Mouse (Mus musculus): ENCODE results near the gene Tmem184b. TPM values are rescaled to one million over a fixed set of nuclear protein-coding genes. Genes with fewer than 3 reads are reported as not detected.
A peak's percentile ranks its signal among the peaks of the same experiment; 100 is the strongest.

Gene Tmem184b
- polyA plus RNA-seq, 1 experiment from 2014 or later, result 43.1 TPM

DNA sequence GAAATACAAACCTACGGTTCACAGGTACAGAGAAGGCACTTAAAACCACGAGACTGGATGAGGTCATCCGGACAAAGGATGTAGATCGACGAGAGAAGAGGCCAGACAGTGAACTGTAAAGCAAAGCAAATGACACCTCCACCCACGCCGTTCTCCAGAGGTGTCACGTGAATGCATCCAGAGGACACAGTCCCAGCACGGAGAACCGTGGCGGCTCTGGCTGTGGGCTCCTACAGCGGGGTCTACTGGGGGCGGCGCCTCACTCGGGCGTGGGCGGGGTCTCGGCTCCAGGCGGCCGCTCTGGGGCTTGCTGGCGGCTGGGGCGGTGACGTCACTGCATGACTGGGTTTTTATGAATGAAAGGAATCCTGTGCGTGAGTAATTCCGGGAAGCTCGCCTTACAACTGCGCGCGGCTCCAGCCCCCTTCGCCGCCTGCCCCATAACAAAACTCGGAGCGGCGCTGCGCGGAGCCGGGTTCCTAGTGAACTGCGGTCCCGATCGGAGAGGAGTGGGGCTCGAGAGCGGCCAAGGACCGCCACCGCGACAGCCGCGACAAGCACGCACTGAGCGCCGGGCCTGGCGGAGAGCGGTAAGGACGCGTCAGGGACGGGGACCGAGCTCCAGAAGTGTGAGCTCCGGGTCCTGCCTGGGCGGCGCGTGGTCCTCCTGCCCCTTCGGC, 56.1 kb downstream of the Tmem184b start:
- peak; percentile 90 for ATAC-seq (ENCODE audit: low FRiP score)

GRCm38 (mm10) chr15:79346051-79346793, 57.1 kb downstream of the Tmem184b start, which contains the start of gene Maff:
Gene Maff, plus strand, starts transcription at chr15:79346621.
- H3K4me1 ChIP-seq, result peaks cover 19% of the 10 kb centered on the region
- no peak for ATAC-seq (ENCODE audit: low FRiP score)
- 53% methylated on average over 8 of the region's 8 CpGs for WGBS
- peak within 1 kb of the TSS; percentile 97 for H3K4me2 ChIP-seq
- no peaks in the 10 kb centered on the region for H3K36me3 ChIP-seq
- H3K27me3 ChIP-seq (replicated peaks), result peaks cover 13% of the 10 kb centered on the region
- peak within 1 kb of the TSS; percentile 75 for H3K9ac ChIP-seq (replicated peaks)
- no peaks in the 10 kb centered on the region for H3K9me3 ChIP-seq (replicated peaks)
- H3K27ac ChIP-seq (replicated peaks), result peak within 1 kb of the TSS; percentile 85
- peak within 1 kb of the TSS; percentile 85 for H3K4me3 ChIP-seq (replicated peaks)

More for the DNA sequence above, 56.1 kb downstream of the Tmem184b start:
- Histone ChIP-seq H3K27ac (replicated peaks) (peak overlapping the region; percentile 85), H3K4me2 (peak overlapping the region; percentile 97), H3K27me3 (replicated peaks) (peaks cover 13% of the 10 kb centered on the region), H3K9ac (replicated peaks) (peak overlapping the region; percentile 75), H3K4me3 (replicated peaks) (peak overlapping the region; percentile 85), H3K36me3 (no peaks in the 10 kb centered on the region), H3K4me1 (peaks cover 24% of the 10 kb centered on the region), H3K9me3 (replicated peaks) (no peaks in the 10 kb centered on the region)
- under 1% methylated on average over 52 of the region's 61 CpGs for WGBS

DNA sequence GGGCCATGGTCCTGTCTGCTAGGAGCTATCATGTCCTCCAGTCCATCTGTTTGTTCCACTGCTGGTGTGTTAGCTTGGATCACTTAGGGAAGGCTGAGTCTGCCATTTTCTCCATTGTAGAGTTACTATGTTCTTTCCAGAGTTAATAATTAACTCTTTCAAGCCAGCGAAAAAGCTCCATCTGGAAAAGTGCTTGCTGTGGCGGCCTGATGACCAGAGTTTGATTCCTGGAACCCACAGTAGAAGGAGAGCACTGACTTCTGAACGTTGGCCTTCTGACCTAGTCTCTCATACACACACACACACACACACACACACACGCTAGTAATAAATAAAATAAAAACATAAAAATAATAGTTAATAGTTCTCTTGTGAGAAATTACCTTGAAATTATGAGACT, 58.7 kb downstream of the Tmem184b start:
- Histone ChIP-seq H3K4me1 (peaks cover 17% of the 10 kb centered on the region), H3K36me3 (no peaks in the 10 kb centered on the region), H3K4me2 (no peak overlapping the region), H3K27ac (replicated peaks) (no peak overlapping the region), H3K9me3 (replicated peaks) (no peaks in the 10 kb centered on the region), H3K4me3 (replicated peaks) (no peak overlapping the region), H3K9ac (replicated peaks) (no peak overlapping the region), H3K27me3 (replicated peaks) (peaks cover 9% of the 10 kb centered on the region)
- WGBS, result 53% methylated on average over 4 of the region's 4 CpGs
- ATAC-seq (ENCODE audit: low FRiP score), result no peak

- ATAC-seq (ENCODE audit: low FRiP score), result no peak
- Histone ChIP-seq H3K9me3 (replicated peaks) (no peaks in the 10 kb centered on the region), H3K27ac (replicated peaks) (no peak overlapping the region), H3K9ac (replicated peaks) (no peak overlapping the region), H3K36me3 (no peaks in the 10 kb centered on the region), H3K4me3 (replicated peaks) (no peak overlapping the region), H3K27me3 (replicated peaks) (no peaks in the 10 kb centered on the region), H3K4me2 (no peak overlapping the region), H3K4me1 (peaks cover 3% of the 10 kb centered on the region)
- WGBS, result 76% methylated on average over 6 of the region's 6 CpGs
Measured at GRCm38 (mm10) chr15:79342641-79343337, 60.6 kb downstream of the Tmem184b start.

DNA sequence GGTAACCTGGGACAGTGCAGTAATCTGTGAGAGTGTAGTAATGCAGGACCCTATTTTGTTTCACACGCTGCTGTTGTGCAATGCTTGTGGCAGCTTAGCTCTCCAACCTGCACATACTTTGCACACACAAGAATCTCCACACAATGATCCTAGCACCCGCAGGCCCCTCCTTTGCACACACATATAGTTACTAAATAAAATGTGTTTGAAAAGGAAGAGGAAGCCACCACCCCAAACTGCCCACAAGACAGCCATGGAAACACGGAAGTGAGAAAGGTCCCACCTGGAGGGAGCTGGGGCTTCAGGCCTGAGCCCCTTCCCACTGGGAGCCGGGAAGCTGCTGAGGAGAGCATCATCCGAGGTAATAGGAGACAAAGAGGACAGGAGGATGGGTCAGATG, 64.4 kb downstream of the Tmem184b start:
- H3K9me3 ChIP-seq (replicated peaks), result no peaks in the 10 kb centered on the region
- WGBS, result 76% methylated on average over 5 of the region's 5 CpGs
- no peak overlapping the region for H3K4me2 ChIP-seq
- no peak for ATAC-seq (ENCODE audit: low FRiP score)
- H3K27me3 ChIP-seq (replicated peaks), result no peaks in the 10 kb centered on the region
- no peak overlapping the region for H3K9ac ChIP-seq (replicated peaks)
- no peaks in the 10 kb centered on the region for H3K36me3 ChIP-seq
- H3K4me3 ChIP-seq (replicated peaks), result no peak overlapping the region
- H3K4me1 ChIP-seq, result no peaks in the 10 kb centered on the region
- H3K27ac ChIP-seq (replicated peaks), result no peak overlapping the region

GRCm38 (mm10) chr15:79335061-79335655, 68.2 kb downstream of the Tmem184b start:
- Histone ChIP-seq H3K9me3 (replicated peaks) (no peaks in the 10 kb centered on the region), H3K4me2 (no peak overlapping the region), H3K9ac (replicated peaks) (no peak overlapping the region), H3K4me1 (no peaks in the 10 kb centered on the region), H3K36me3 (no peaks in the 10 kb centered on the region), H3K4me3 (replicated peaks) (no peak overlapping the region), H3K27ac (replicated peaks) (no peak overlapping the region), H3K27me3 (replicated peaks) (no peaks in the 10 kb centered on the region)
- WGBS, result 61% methylated on average over 7 of the region's 7 CpGs
- ATAC-seq (ENCODE audit: low FRiP score), result no peak

GRCm38 (mm10) chr15:79333409-79333808, 70.0 kb downstream of the Tmem184b start:
- no peak overlapping the region for H3K4me3 ChIP-seq (replicated peaks)
- 75% methylated on average over 4 of the region's 4 CpGs for WGBS
- no peak overlapping the region for H3K9ac ChIP-seq (replicated peaks)
- H3K9me3 ChIP-seq (replicated peaks), result no peaks in the 10 kb centered on the region
- H3K4me1 ChIP-seq, result peaks cover 6% of the 10 kb centered on the region; the same call in 1 of the 2 replicates
- H3K27ac ChIP-seq (replicated peaks), result no peak overlapping the region
- ATAC-seq (ENCODE audit: low FRiP score), result no peak
- H3K36me3 ChIP-seq, result no peaks in the 10 kb centered on the region
- H3K4me2 ChIP-seq, result no peak overlapping the region
- H3K27me3 ChIP-seq (replicated peaks), result no peaks in the 10 kb centered on the region

GRCm38 (mm10) chr15:79330521-79330920, 72.8 kb downstream of the Tmem184b start:
- WGBS, result 78% methylated on average over 4 of the region's 4 CpGs
- no peak overlapping the region for H3K4me2 ChIP-seq
- H3K27me3 ChIP-seq (replicated peaks), result no peaks in the 10 kb centered on the region
- ATAC-seq (ENCODE audit: low FRiP score), result no peak
- no peaks in the 10 kb centered on the region for H3K36me3 ChIP-seq
- no peak overlapping the region for H3K27ac ChIP-seq (replicated peaks)
- no peak overlapping the region for H3K4me3 ChIP-seq (replicated peaks)
- peaks cover 30% of the 10 kb centered on the region for H3K4me1 ChIP-seq
- H3K9ac ChIP-seq (replicated peaks), result no peak overlapping the region
- no peaks in the 10 kb centered on the region for H3K9me3 ChIP-seq (replicated peaks)

DNA sequence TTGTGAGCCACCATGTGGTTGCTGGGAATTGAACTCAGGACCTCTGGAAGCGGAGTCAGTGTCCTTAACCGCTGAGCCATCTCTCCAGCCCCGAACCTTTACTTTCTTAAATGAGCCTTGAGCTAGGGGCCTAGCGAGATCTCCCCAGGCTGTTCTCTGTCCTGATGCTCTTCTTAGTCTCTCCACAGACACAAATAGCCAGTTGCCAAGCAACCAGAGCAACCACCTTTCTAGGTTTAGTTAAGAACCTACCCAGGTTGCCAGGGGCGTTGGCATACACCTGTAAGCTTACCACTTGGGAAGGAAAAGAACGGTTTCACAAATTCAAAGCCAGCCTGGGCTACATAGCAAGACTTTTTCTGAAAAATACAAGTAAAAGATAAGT, 73.4 kb downstream of the Tmem184b start:
- Histone ChIP-seq H3K27ac (replicated peaks) (no peak overlapping the region), H3K4me1 (peaks cover 34% of the 10 kb centered on the region), H3K4me3 (replicated peaks) (no peak overlapping the region), H3K4me2 (no peak overlapping the region), H3K9me3 (replicated peaks) (no peaks in the 10 kb centered on the region), H3K9ac (replicated peaks) (no peak overlapping the region), H3K36me3 (no peaks in the 10 kb centered on the region), H3K27me3 (replicated peaks) (no peaks in the 10 kb centered on the region)
- WGBS, result 88% methylated on average over 6 of the region's 6 CpGs
- ATAC-seq (ENCODE audit: low FRiP score), result no peak

- Histone ChIP-seq H3K9me3 (replicated peaks) (no peaks in the 10 kb centered on the region), H3K4me2 (no peak overlapping the region), H3K27ac (replicated peaks) (no peak overlapping the region), H3K36me3 (no peaks in the 10 kb centered on the region), H3K9ac (replicated peaks) (no peak overlapping the region), H3K27me3 (replicated peaks) (no peaks in the 10 kb centered on the region), H3K4me3 (replicated peaks) (no peak overlapping the region), H3K4me1 (peaks cover 37% of the 10 kb centered on the region)
- ATAC-seq (ENCODE audit: low FRiP score), result no peak
- 97% methylated on average over 6 of the region's 6 CpGs for WGBS
Measured at GRCm38 (mm10) chr15:79329346-79329978, 73.9 kb downstream of the Tmem184b start.

DNA sequence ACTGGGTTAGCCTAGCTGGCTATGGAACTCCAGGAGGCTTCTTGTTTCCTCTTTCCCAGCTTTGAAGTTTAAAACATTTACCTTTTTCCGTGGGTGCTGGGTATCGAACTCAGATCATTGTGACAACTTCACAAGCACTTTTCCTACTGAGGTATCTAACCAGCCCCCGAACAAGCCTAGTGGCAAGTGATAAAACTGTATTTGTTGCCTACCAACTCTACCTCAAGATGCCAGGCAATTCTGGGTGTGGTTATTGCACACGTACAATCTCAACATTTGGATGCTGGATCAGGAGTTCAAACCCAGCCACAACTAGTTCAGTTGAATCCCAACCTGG, 74.5 kb downstream of the Tmem184b start:
- H3K4me3 ChIP-seq (replicated peaks), result no peak overlapping the region
- H3K27me3 ChIP-seq (replicated peaks), result no peaks in the 10 kb centered on the region
- H3K27ac ChIP-seq (replicated peaks), result 0 out of 2 replicates have a peak overlapping the region, but pooled peaks have one; percentile 33
- peak overlapping the region; percentile 86 for H3K4me2 ChIP-seq
- no peaks in the 10 kb centered on the region for H3K9me3 ChIP-seq (replicated peaks)
- no peak for ATAC-seq (ENCODE audit: low FRiP score)
- H3K36me3 ChIP-seq, result no peaks in the 10 kb centered on the region
- peaks cover 38% of the 10 kb centered on the region for H3K4me1 ChIP-seq
- no peak overlapping the region for H3K9ac ChIP-seq (replicated peaks)
- WGBS, result 91% methylated on average over 4 of the region's 4 CpGs
